Mouse (Mus musculus) liver, embryonic 14.5 days (tissue): ENCODE measurements around the gene Cd44. TPM values are rescaled to one million over a fixed set of nuclear protein-coding genes. Genes with fewer than 3 reads are reported as not detected.

ENCODE experiments used
- ATAC-seq: fragments of 200-750 bp; cut with Nextera tagmentation; 2 replicates; pipeline ENCODE4 v1.8.0; 2017; ENCODE audit warnings: moderate number of reproducible peaks, mild to moderate bottlenecking, moderate library complexity; ENCODE audit not compliant: insufficient read depth
- DNase-seq, 3 experiments: peaks; one replicate each; pipeline ENCODE4 v3.0.0-alpha.2; 2012 to 2013; ENCODE audit warnings: low read depth in 3 of 3, low spot score in 3 of 3
- H3K27ac ChIP-seq: fragments of 300-500 bp; sonication (generic); 2 replicates; pipeline ENCODE4 v1.5.1; 2014; ENCODE audit warnings: moderate library complexity, mild to moderate bottlenecking, control low read depth, inconsistent platforms
- H3K27me3 ChIP-seq: fragments of 300-500 bp; sonication (generic); 2 replicates; pipeline ENCODE4 v1.6.1; 2014; ENCODE audit warnings: mild to moderate bottlenecking, low read length, moderate library complexity; ENCODE audit not compliant: control insufficient read depth, insufficient read depth
- H3K36me3 ChIP-seq: fragments of 300-500 bp; sonication (generic); replicated peaks from 2 replicates; pipeline ENCODE4 v1.6.1; 2014; ENCODE audit warnings: low read depth; ENCODE audit not compliant: control insufficient read depth, insufficient read depth
- H3K4me1 ChIP-seq, 2 experiments: fragments of 200-500 bp in 1 of 2; fragments of 300-500 bp in 1 of 2; sonication (generic) in 1 of 2; replicated peaks; 2 replicates each; pipeline ENCODE4 v1.6.1; 2012 to 2014; ENCODE audit warnings: antibody characterized with exemption in 1 of 2, inconsistent platforms in 1 of 2, low read length in 1 of 2; ENCODE audit not compliant: control insufficient read depth in 2 of 2, insufficient read depth in 2 of 2
- H3K4me2 ChIP-seq: fragments of 300-500 bp; sonication (generic); 2 replicates; pipeline ENCODE4 v1.6.1; 2014; ENCODE audit warnings: low read depth, mild to moderate bottlenecking, control low read depth, moderate library complexity
- H3K4me3 ChIP-seq, 2 experiments: fragments of 200-500 bp in 1 of 2; fragments of 300-500 bp in 1 of 2; sonication (generic) in 1 of 2; 2 replicates each; pipeline ENCODE4 v1.5.1; 2012 to 2014; ENCODE audit warnings: low read depth in 2 of 2, low read length in 2 of 2, mild to moderate bottlenecking in 2 of 2, control low read depth in 1 of 2, inconsistent platforms in 1 of 2, moderate library complexity in 1 of 2; ENCODE audit not compliant: insufficient read depth in 1 of 2
- H3K9ac ChIP-seq: fragments of 300-500 bp; sonication (generic); replicated peaks from 2 replicates; pipeline ENCODE4 v1.6.1; 2014; ENCODE audit warnings: mild to moderate bottlenecking, control low read depth, moderate library complexity
- H3K9me3 ChIP-seq: fragments of 300-500 bp; sonication (generic); 2 replicates; pipeline ENCODE4 v1.6.1; 2016; ENCODE audit warnings: low read length, mixed read lengths; ENCODE audit not compliant: control insufficient read depth
- CTCF ChIP-seq: IDR thresholded peaks from 2 replicates; pipeline ENCODE4 v1.5.1; 2016; ENCODE audit warnings: antibody characterized with exemption, low read depth, control low read depth
- EP300 ChIP-seq: IDR thresholded peaks from 2 replicates; pipeline ENCODE4 v1.6.1; 2016; ENCODE audit warnings: antibody characterized with exemption, low read depth
- WGBS: fragments of 180-500 bp; shearing (Covaris S2); extraction: QIAGEN DNeasy Blood & Tissue Kit; methylation state at CpG from one replicate; pipeline ENCODE4 v1.1.7; 2014; ENCODE audit not compliant: insufficient replicate concordance; 5-methylcytosine and 5-hydroxymethylcytosine counted together
- polyA plus RNA-seq, 2 experiments: library from polyadenylated mRNA; depleted of rRNA in 1 of 2; stranded (reverse) in 1 of 2; unstranded in 1 of 2; fragments of >200 nt; fragmentation: Nextera tagmentation in 1 of 2; extraction: Ambion mirVana in 1 of 2; gene quantifications; 2 replicates each; pipeline versions ENCODE4 v1.2.1 to v1.2.3; 2012 to 2014

Gene Cd44
- polyA plus RNA-seq, 2 experiments, result 9.2 to 15.5 TPM

GRCm38 (mm10) chr2:102876141-102876540 lies 25.3 kb downstream of the Cd44 start:
- ATAC-seq (no peak), DNase-seq (no peak)
- H3K27ac ChIP-seq, result no peak overlapping the region
- H3K4me2 ChIP-seq, result no peak overlapping the region
- no peaks in the 10 kb centered on the region for H3K27me3 ChIP-seq
- no peak overlapping the region for H3K9ac ChIP-seq
- peaks cover under 1 to 25% of the 10 kb centered on the region in 2 experiments for H3K4me1 ChIP-seq
- H3K9me3 ChIP-seq, result no peaks in the 10 kb centered on the region
- no peaks in the 10 kb centered on the region for H3K36me3 ChIP-seq
- H3K4me3 ChIP-seq, result no peak overlapping the region
- TF ChIP-seq CTCF (no peak), EP300 (no peak)
- 18% methylated on average over 1 of the region's 1 CpGs for WGBS

GRCm38 (mm10) chr2:102873848-102874247 lies 27.6 kb downstream of the Cd44 start:
- no peak overlapping the region for H3K4me2 ChIP-seq
- H3K36me3 ChIP-seq, result no peaks in the 10 kb centered on the region
- H3K9me3 ChIP-seq, result no peaks in the 10 kb centered on the region
- no peak overlapping the region for H3K27ac ChIP-seq
- H3K27me3 ChIP-seq, result no peaks in the 10 kb centered on the region
- TF ChIP-seq EP300 (no peak), CTCF (no peak)
- no peak for ATAC-seq
- H3K9ac ChIP-seq, result no peak overlapping the region
- H3K4me1 ChIP-seq, result peaks cover 3 to 31% of the 10 kb centered on the region in 2 experiments
- no peak for DNase-seq
- 49% methylated on average over 4 of the region's 4 CpGs for WGBS
- no peak overlapping the region for H3K4me3 ChIP-seq

DNA sequence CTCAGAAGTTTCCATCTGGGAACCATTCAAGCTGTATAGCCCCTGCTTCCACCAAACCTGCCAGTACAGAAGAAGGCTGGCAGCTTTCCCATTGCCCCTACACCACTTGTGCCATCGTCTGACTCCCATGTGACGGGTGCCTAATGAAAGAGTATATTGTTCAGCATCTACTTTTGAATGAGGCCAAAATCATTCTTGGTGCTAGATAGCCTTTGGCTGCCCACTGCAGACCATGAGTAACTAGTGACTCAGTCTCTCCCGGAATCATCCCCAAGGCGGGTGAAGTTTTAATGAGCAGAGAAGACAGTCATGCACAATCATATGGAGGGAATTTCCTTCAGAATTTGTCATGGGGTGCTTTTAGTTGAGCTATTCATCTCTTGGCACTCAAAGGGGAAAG lies 28.3 kb downstream of the Cd44 start:
- DNase-seq (no peak), ATAC-seq (no peak)
- no peaks in the 10 kb centered on the region for H3K27me3 ChIP-seq
- no peaks in the 10 kb centered on the region for H3K36me3 ChIP-seq
- WGBS, result 75% methylated on average over 4 of the region's 4 CpGs
- H3K4me2 ChIP-seq, result no peak overlapping the region
- H3K4me1 ChIP-seq, result peaks cover 5 to 31% of the 10 kb centered on the region in 2 experiments
- no peak overlapping the region for H3K9ac ChIP-seq
- no peak overlapping the region for H3K4me3 ChIP-seq
- H3K9me3 ChIP-seq, result no peaks in the 10 kb centered on the region
- H3K27ac ChIP-seq, result no peak overlapping the region
- TF ChIP-seq EP300, result no peak
- TF ChIP-seq CTCF, result no peak

- Histone ChIP-seq H3K36me3 (no peaks in the 10 kb centered on the region), H3K4me1 (peaks cover 5 to 32% of the 10 kb centered on the region in 2 experiments), H3K4me2 (no peak overlapping the region), H3K9me3 (no peaks in the 10 kb centered on the region), H3K9ac (no peak overlapping the region), H3K27me3 (no peaks in the 10 kb centered on the region), H3K4me3 (no peak overlapping the region), H3K27ac (no peak overlapping the region)
- no peak for ATAC-seq
- no peak for TF ChIP-seq CTCF
- TF ChIP-seq EP300, result no peak
- 77% methylated on average over 2 of the region's 2 CpGs for WGBS
- DNase-seq, result no peak
Measured at GRCm38 (mm10) chr2:102872436-102872835, 29.0 kb downstream of the Cd44 start.

GRCm38 (mm10) chr2:102868444-102868843 lies 33.0 kb downstream of the Cd44 start:
- Histone ChIP-seq H3K36me3 (no peaks in the 10 kb centered on the region), H3K9me3 (no peaks in the 10 kb centered on the region), H3K9ac (no peak overlapping the region), H3K4me3 (no peak overlapping the region), H3K4me1 (peaks cover 9 to 37% of the 10 kb centered on the region in 2 experiments), H3K4me2 (no peak overlapping the region), H3K27ac (no peak overlapping the region), H3K27me3 (no peaks in the 10 kb centered on the region)
- no peak for ATAC-seq
- 69% methylated on average over 2 of the region's 2 CpGs for WGBS
- no peak for DNase-seq
- TF ChIP-seq EP300 (no peak), CTCF (no peak)
